Mouse (Mus musculus) midbrain, embryonic 15.5 days (tissue): ENCODE data around the gene Grm8. TPM values are rescaled to one million over a fixed set of nuclear protein-coding genes. Genes with fewer than 3 reads are reported as not detected.

Experiments
- ATAC-seq: fragments of 200-750 bp; cut with Nextera tagmentation; replicated peaks from 2 replicates; pipeline ENCODE4 v1.8.0; 2017; ENCODE audit warnings: moderate TSS enrichment
- H3K27ac ChIP-seq: fragments of 300-500 bp; sonication (generic); 2 replicates; pipeline ENCODE4 v1.5.1; 2015; ENCODE audit warnings: mild to moderate bottlenecking, inconsistent platforms
- H3K27me3 ChIP-seq: fragments of 300-500 bp; sonication (generic); replicated peaks from 2 replicates; pipeline ENCODE4 v1.6.1; 2015; ENCODE audit warnings: inconsistent platforms
- H3K36me3 ChIP-seq: fragments of 300-500 bp; sonication (generic); replicated peaks from 2 replicates; pipeline ENCODE4 v1.6.1; 2015; ENCODE audit warnings: inconsistent platforms
- H3K4me1 ChIP-seq: fragments of 300-500 bp; sonication (generic); 2 replicates; pipeline ENCODE4 v1.6.1; 2015; ENCODE audit warnings: inconsistent platforms
- H3K4me2 ChIP-seq: fragments of 300-500 bp; sonication (generic); 2 replicates; pipeline ENCODE4 v1.6.1; 2015; ENCODE audit warnings: inconsistent platforms, mild to moderate bottlenecking, moderate library complexity
- H3K4me3 ChIP-seq: fragments of 300-500 bp; sonication (generic); 2 replicates; pipeline ENCODE4 v1.5.1; 2015; ENCODE audit warnings: mild to moderate bottlenecking, inconsistent platforms
- H3K9ac ChIP-seq: fragments of 300-500 bp; sonication (generic); 2 replicates; pipeline ENCODE4 v1.6.1; 2015; ENCODE audit warnings: mild to moderate bottlenecking, inconsistent platforms
- H3K9me3 ChIP-seq: fragments of 300-500 bp; sonication (generic); 2 replicates; pipeline ENCODE4 v1.6.1; 2016; ENCODE audit warnings: inconsistent platforms
- WGBS: fragments of 180-500 bp; shearing (Covaris S2); methylation state at CpG from one replicate; pipeline ENCODE4 v1.1.7; 2015; ENCODE audit warnings: mixed read lengths; 5-methylcytosine and 5-hydroxymethylcytosine counted together
- polyA plus RNA-seq: library from polyadenylated mRNA; unstranded; fragments of >200 nt; fragmentation: Nextera tagmentation; extraction: Ambion mirVana; gene quantifications from 2 replicates; pipeline ENCODE4 v1.2.1, GENCODE M21; 2015

Gene Grm8
- polyA plus RNA-seq, 1 experiment from 2014 or later: 16.5 TPM

GRCm38 (mm10) chr6:27745693-27746451, 389.1 kb downstream of the Grm8 start:
- peak overlapping the region; percentile 32; the same call in 1 of the 2 replicates for H3K27ac ChIP-seq
- peak; percentile 89 for ATAC-seq
- no peaks in the 10 kb centered on the region for H3K9me3 ChIP-seq
- 6% methylated on average over 5 of the region's 5 CpGs for WGBS
- peaks cover 11% of the 10 kb centered on the region for H3K4me1 ChIP-seq
- H3K4me2 ChIP-seq: no peak overlapping the region
- H3K9ac ChIP-seq: no peak overlapping the region
- H3K4me3 ChIP-seq: no peak overlapping the region
- no peaks in the 10 kb centered on the region for H3K27me3 ChIP-seq
- no peaks in the 10 kb centered on the region for H3K36me3 ChIP-seq

- Histone ChIP-seq H3K4me2 (no peak overlapping the region), H3K27me3 (no peaks in the 10 kb centered on the region), H3K36me3 (no peaks in the 10 kb centered on the region), H3K9me3 (no peaks in the 10 kb centered on the region), H3K4me1 (no peaks in the 10 kb centered on the region), H3K9ac (no peak overlapping the region), H3K27ac (no peak overlapping the region), H3K4me3 (no peak overlapping the region)
- no peak for ATAC-seq
- 78% methylated on average over 3 of the region's 3 CpGs for WGBS
Measured at GRCm38 (mm10) chr6:27689382-27689781, 445.6 kb downstream of the Grm8 start.

GRCm38 (mm10) chr6:27661747-27662435, 473.1 kb downstream of the Grm8 start:
- no peak overlapping the region for H3K4me2 ChIP-seq
- H3K4me1 ChIP-seq: no peaks in the 10 kb centered on the region
- H3K27ac ChIP-seq: no peak overlapping the region
- WGBS: 79% methylated on average over 6 of the region's 6 CpGs
- no peak for ATAC-seq
- H3K36me3 ChIP-seq: no peaks in the 10 kb centered on the region
- H3K9ac ChIP-seq: no peak overlapping the region
- H3K27me3 ChIP-seq: no peaks in the 10 kb centered on the region
- no peaks in the 10 kb centered on the region for H3K9me3 ChIP-seq
- H3K4me3 ChIP-seq: no peak overlapping the region

- H3K4me1 ChIP-seq: no peaks in the 10 kb centered on the region
- ATAC-seq: no peak
- no peak overlapping the region for H3K4me3 ChIP-seq
- H3K27ac ChIP-seq: no peak overlapping the region
- no peaks in the 10 kb centered on the region for H3K9me3 ChIP-seq
- WGBS: 72% methylated on average over 1 of the region's 1 CpGs
- no peaks in the 10 kb centered on the region for H3K36me3 ChIP-seq
- no peak overlapping the region for H3K9ac ChIP-seq
- no peak overlapping the region for H3K4me2 ChIP-seq
- H3K27me3 ChIP-seq: no peaks in the 10 kb centered on the region
Measured at GRCm38 (mm10) chr6:27657520-27657919, 477.5 kb downstream of the Grm8 start.

- no peak overlapping the region for H3K4me2 ChIP-seq
- no peak for ATAC-seq
- H3K27ac ChIP-seq: no peak overlapping the region
- 60% methylated on average over 1 of the region's 1 CpGs for WGBS
- H3K4me1 ChIP-seq: no peaks in the 10 kb centered on the region
- no peak overlapping the region for H3K4me3 ChIP-seq
- H3K36me3 ChIP-seq: no peaks in the 10 kb centered on the region
- H3K9ac ChIP-seq: no peak overlapping the region
- no peaks in the 10 kb centered on the region for H3K9me3 ChIP-seq
- no peaks in the 10 kb centered on the region for H3K27me3 ChIP-seq
Measured at GRCm38 (mm10) chr6:27646503-27646902, 488.5 kb downstream of the Grm8 start.

GRCm38 (mm10) chr6:27645054-27645453, 489.9 kb downstream of the Grm8 start:
- Histone ChIP-seq H3K9me3 (no peaks in the 10 kb centered on the region), H3K4me3 (no peak overlapping the region), H3K36me3 (no peaks in the 10 kb centered on the region), H3K4me1 (no peaks in the 10 kb centered on the region), H3K4me2 (no peak overlapping the region), H3K27me3 (no peaks in the 10 kb centered on the region), H3K27ac (no peak overlapping the region), H3K9ac (no peak overlapping the region)
- WGBS: 67% methylated on average over 5 of the region's 5 CpGs
- ATAC-seq: no peak

- 74% methylated on average over 3 of the region's 3 CpGs for WGBS
- Histone ChIP-seq H3K27ac (no peak overlapping the region), H3K27me3 (no peaks in the 10 kb centered on the region), H3K36me3 (no peaks in the 10 kb centered on the region), H3K9me3 (no peaks in the 10 kb centered on the region), H3K4me3 (no peak overlapping the region), H3K4me2 (no peak overlapping the region), H3K4me1 (no peaks in the 10 kb centered on the region), H3K9ac (no peak overlapping the region)
- no peak for ATAC-seq
Measured at GRCm38 (mm10) chr6:27635898-27636297, 499.1 kb downstream of the Grm8 start.

- H3K9ac ChIP-seq: no peak overlapping the region
- H3K27ac ChIP-seq: no peak overlapping the region
- WGBS: 43% methylated on average over 4 of the region's 4 CpGs
- ATAC-seq: peak; percentile 52; the same call in 1 of the 2 replicates
- H3K4me1 ChIP-seq: no peaks in the 10 kb centered on the region
- no peaks in the 10 kb centered on the region for H3K36me3 ChIP-seq
- H3K27me3 ChIP-seq: no peaks in the 10 kb centered on the region
- no peak overlapping the region for H3K4me2 ChIP-seq
- no peaks in the 10 kb centered on the region for H3K9me3 ChIP-seq
- H3K4me3 ChIP-seq: no peak overlapping the region
Measured at GRCm38 (mm10) chr6:27617472-27617871, 517.5 kb downstream of the Grm8 start.

GRCm38 (mm10) chr6:27580485-27580884, 554.5 kb downstream of the Grm8 start:
- Histone ChIP-seq H3K36me3 (no peaks in the 10 kb centered on the region), H3K27ac (no peak overlapping the region), H3K4me3 (no peak overlapping the region), H3K27me3 (no peaks in the 10 kb centered on the region), H3K9me3 (no peaks in the 10 kb centered on the region), H3K4me2 (no peak overlapping the region), H3K4me1 (no peaks in the 10 kb centered on the region), H3K9ac (no peak overlapping the region)
- WGBS: 68% methylated on average over 2 of the region's 2 CpGs
- ATAC-seq: no peak

- H3K4me3 ChIP-seq: no peak overlapping the region
- no peak; the same call in 1 of the 2 replicates for ATAC-seq
- no peak overlapping the region for H3K4me2 ChIP-seq
- 60% methylated on average over 6 of the region's 6 CpGs for WGBS
- H3K9ac ChIP-seq: no peak overlapping the region
- no peaks in the 10 kb centered on the region for H3K9me3 ChIP-seq
- no peaks in the 10 kb centered on the region for H3K27me3 ChIP-seq
- H3K27ac ChIP-seq: no peak overlapping the region
- H3K36me3 ChIP-seq: no peaks in the 10 kb centered on the region
- no peaks in the 10 kb centered on the region for H3K4me1 ChIP-seq
Measured at GRCm38 (mm10) chr6:27545516-27545915, 589.5 kb downstream of the Grm8 start.

- Histone ChIP-seq H3K9ac (no peak overlapping the region), H3K27ac (no peak overlapping the region), H3K27me3 (no peaks in the 10 kb centered on the region), H3K9me3 (no peaks in the 10 kb centered on the region), H3K4me3 (no peak overlapping the region), H3K36me3 (no peaks in the 10 kb centered on the region), H3K4me2 (no peak overlapping the region), H3K4me1 (0 out of 2 replicates have a peak, but pooled peaks cover 5% of the 10 kb centered on the region)
- WGBS: 54% methylated on average over 1 of the region's 1 CpGs
- peak; percentile 54; the same call in 1 of the 2 replicates for ATAC-seq
Measured at GRCm38 (mm10) chr6:27517620-27518019, 617.4 kb downstream of the Grm8 start.

GRCm38 (mm10) chr6:27460998-27461397, 674.0 kb downstream of the Grm8 start:
- Histone ChIP-seq H3K9me3 (no peaks in the 10 kb centered on the region), H3K27ac (no peak overlapping the region), H3K27me3 (no peaks in the 10 kb centered on the region), H3K4me3 (no peak overlapping the region), H3K4me2 (no peak overlapping the region), H3K4me1 (no peaks in the 10 kb centered on the region), H3K9ac (no peak overlapping the region), H3K36me3 (no peaks in the 10 kb centered on the region)
- 71% methylated on average over 5 of the region's 5 CpGs for WGBS
- ATAC-seq: no peak
